Mouse (Mus musculus) spleen, adult 2 months (tissue): Measurements from ENCODE around the gene Cntrl. TPM values are rescaled to one million over a fixed set of nuclear protein-coding genes. Genes with fewer than 3 reads are reported as not detected.
A peak's percentile ranks its signal among the peaks of the same experiment; 100 is the strongest.

Source experiments
- DNase-seq, 2 experiments: peaks; one replicate each; pipeline versions ENCODE4 v3.0.0 to v3.0.0-alpha.2; 2012 to 2021; ENCODE audit warnings: low spot score in 2 of 2, low read depth in 1 of 2
- H3K27ac ChIP-seq: fragments of 200-500 bp; 2 replicates; pipeline ENCODE4 v1.5.1; 2012; ENCODE audit warnings: low read length, inconsistent platforms; ENCODE audit not compliant: insufficient read depth
- H3K27me3 ChIP-seq: fragments of 200-500 bp; 2 replicates; pipeline ENCODE4 v1.6.1; 2012; ENCODE audit warnings: mild to moderate bottlenecking, moderate library complexity, low read length, inconsistent platforms; ENCODE audit not compliant: control insufficient read depth, insufficient read depth
- H3K36me3 ChIP-seq: fragments of 200-500 bp; 2 replicates; pipeline ENCODE4 v1.6.1; 2012; ENCODE audit warnings: mild to moderate bottlenecking, low read length, inconsistent platforms; ENCODE audit not compliant: control insufficient read depth, insufficient read depth
- H3K4me1 ChIP-seq: fragments of 200-500 bp; 2 replicates; pipeline ENCODE4 v1.6.1; 2011; ENCODE audit warnings: inconsistent platforms; ENCODE audit not compliant: control insufficient read depth, insufficient read depth, insufficient read length
- H3K4me3 ChIP-seq: fragments of 200-500 bp; 2 replicates; pipeline ENCODE4 v1.5.1; 2011; ENCODE audit warnings: mild to moderate bottlenecking, inconsistent platforms; ENCODE audit not compliant: insufficient read depth, insufficient read length; ENCODE audit errors: extremely low read depth
- CTCF ChIP-seq: fragments of 200-500 bp; IDR thresholded peaks from 2 replicates; pipeline ENCODE4 v1.5.1; 2011; ENCODE audit warnings: mild to moderate bottlenecking, inconsistent platforms; ENCODE audit not compliant: insufficient read depth, insufficient read length, insufficient replicate concordance; ENCODE audit errors: extremely low read depth
- POLR2A ChIP-seq: fragments of 200-500 bp; IDR thresholded peaks from 2 replicates; pipeline ENCODE4 v1.6.1; 2011; ENCODE audit warnings: low read depth, low read length, inconsistent platforms
- WGBS: fragments of 180-500 bp; shearing (Covaris S2); methylation state at CpG from one replicate; pipeline ENCODE4 v1.1.7; 2018; 5-methylcytosine and 5-hydroxymethylcytosine counted together
- polyA plus RNA-seq: library from polyadenylated mRNA; depleted of rRNA; stranded (reverse); fragments of >200 nt; gene quantifications from 2 replicates; pipeline ENCODE4 v1.2.3, GENCODE M21; 2012

Gene Cntrl
- polyA plus RNA-seq, 1 experiment: 21.6 TPM

GRCm38 (mm10) chr2:35183115-35183673 lies 73.9 kb downstream of the Cntrl start:
- Histone ChIP-seq H3K27me3 (no peaks in the 10 kb centered on the region), H3K4me3 (no peak overlapping the region), H3K4me1 (no peaks in the 10 kb centered on the region), H3K27ac (no peak overlapping the region), H3K36me3 (peaks cover 38% of the 10 kb centered on the region)
- no peak for DNase-seq
- WGBS: 82% methylated on average over 6 of the region's 6 CpGs
- TF ChIP-seq POLR2A (no peak), CTCF (no peak)

- Histone ChIP-seq H3K27me3 (no peaks in the 10 kb centered on the region), H3K4me3 (no peak overlapping the region), H3K27ac (no peak overlapping the region), H3K4me1 (no peaks in the 10 kb centered on the region), H3K36me3 (peaks cover 24% of the 10 kb centered on the region)
- no peak for DNase-seq
- WGBS: 54% methylated on average over 5 of the region's 5 CpGs
- TF ChIP-seq POLR2A (no peak), CTCF (no peak)
Measured at GRCm38 (mm10) chr2:35188929-35189328, 79.6 kb downstream of the Cntrl start.

- H3K36me3 ChIP-seq: peaks cover 11% of the 10 kb centered on the region
- H3K4me3 ChIP-seq: no peak overlapping the region
- 80% methylated on average over 1 of the region's 1 CpGs for WGBS
- H3K27ac ChIP-seq: no peak overlapping the region
- no peak for TF ChIP-seq POLR2A
- no peak for TF ChIP-seq CTCF
- no peak for DNase-seq
- no peaks in the 10 kb centered on the region for H3K27me3 ChIP-seq
- H3K4me1 ChIP-seq: peaks cover 6% of the 10 kb centered on the region
Measured at GRCm38 (mm10) chr2:35193976-35194375, 84.7 kb downstream of the Cntrl start.

DNA sequence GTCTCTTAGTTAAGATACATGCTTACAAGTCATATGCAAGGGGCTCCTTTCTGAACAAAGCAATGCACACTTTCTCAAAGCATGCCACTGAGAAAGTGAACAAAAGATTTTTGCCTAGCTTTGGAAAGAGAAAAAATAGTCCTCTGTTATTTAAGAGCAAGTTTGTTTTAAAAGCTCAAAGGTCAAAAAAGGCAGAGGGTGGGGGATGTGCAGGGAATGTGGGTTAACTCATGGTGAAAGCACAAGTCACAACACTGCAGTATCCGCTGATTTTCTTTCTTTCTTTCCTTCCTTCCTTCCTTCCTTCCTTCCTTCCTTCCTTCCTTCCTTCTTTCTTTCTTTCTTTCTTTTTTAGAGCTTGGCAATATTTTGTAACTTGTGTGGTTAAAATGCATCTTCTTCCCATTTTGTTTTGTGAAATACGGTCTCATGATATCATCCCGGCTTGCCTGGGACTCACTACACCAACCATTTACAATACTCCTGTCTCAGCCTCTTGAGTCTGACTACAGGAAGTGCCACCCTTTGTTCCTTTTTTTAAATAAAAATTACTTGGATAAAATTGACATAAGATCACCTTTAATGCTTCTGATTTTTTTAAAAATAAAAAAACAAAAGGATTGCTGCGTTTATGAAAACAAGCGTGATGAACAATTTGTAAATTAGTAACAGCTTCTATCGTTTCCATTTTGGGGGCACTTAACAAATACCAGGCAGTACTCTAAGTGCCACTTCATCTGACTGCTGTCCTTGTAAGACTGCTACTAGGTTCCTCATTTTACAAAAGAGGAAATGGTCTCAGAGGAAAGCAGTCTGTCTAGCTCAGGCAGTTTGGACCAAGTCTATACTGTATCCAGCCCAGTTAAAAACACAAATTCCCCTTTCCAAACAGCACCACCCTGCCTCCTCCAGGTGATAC lies 86.6 kb downstream of the Cntrl start:
- no peak overlapping the region for H3K27ac ChIP-seq
- peaks cover 2% of the 10 kb centered on the region; the same call in 1 of the 2 replicates for H3K36me3 ChIP-seq
- peaks cover 10% of the 10 kb centered on the region for H3K4me1 ChIP-seq
- no peaks in the 10 kb centered on the region for H3K27me3 ChIP-seq
- peak in 1 of 2 experiments; percentile 53 for DNase-seq
- H3K4me3 ChIP-seq: no peak overlapping the region
- 10% methylated on average over 6 of the region's 6 CpGs for WGBS
- TF ChIP-seq POLR2A: no peak
- no peak for TF ChIP-seq CTCF

GRCm38 (mm10) chr2:35199541-35199940 lies 90.2 kb downstream of the Cntrl start:
- no peaks in the 10 kb centered on the region for H3K27me3 ChIP-seq
- peak overlapping the region; percentile 89 for H3K4me3 ChIP-seq
- TF ChIP-seq POLR2A: no peak
- DNase-seq: no peak
- no peaks in the 10 kb centered on the region for H3K36me3 ChIP-seq
- WGBS: 6% methylated on average over 5 of the region's 5 CpGs
- peaks cover 10% of the 10 kb centered on the region for H3K4me1 ChIP-seq
- H3K27ac ChIP-seq: no peak overlapping the region

GRCm38 (mm10) chr2:35199971-35200897 lies 90.9 kb downstream of the Cntrl start:
- H3K4me1 ChIP-seq: peaks cover 8% of the 10 kb centered on the region
- H3K27ac ChIP-seq: peak overlapping the region; percentile 98
- TF ChIP-seq POLR2A (no peak), CTCF (no peak)
- peak overlapping the region; percentile 89 for H3K4me3 ChIP-seq
- under 1% methylated on average over 75 of the region's 90 CpGs for WGBS
- H3K27me3 ChIP-seq: no peaks in the 10 kb centered on the region
- no peak for DNase-seq
- H3K36me3 ChIP-seq: no peaks in the 10 kb centered on the region
